Mouse (Mus musculus) G1E (cell line): Measurements from ENCODE around the gene Rdh19. TPM values are rescaled to one million over a fixed set of nuclear protein-coding genes. Genes with fewer than 3 reads are reported as not detected.
"Not testable (repeated sequence)": the region's sequence is repeated elsewhere in the genome, so short reads cannot be mapped to it uniquely, and the experiment has no call there.

Experiments used
- ATAC-seq: 2 replicates; pipeline ENCODE4 v1.8.0; 2016; ENCODE audit warnings: mild to moderate bottlenecking; ENCODE audit not compliant: insufficient number of reproducible peaks, poor library complexity, low FRiP score, severe bottlenecking; ENCODE audit errors: extremely low read depth
- DNase-seq: peaks from one replicate; pipeline ENCODE4 v3.0.0; 2012; ENCODE audit warnings: low spot score
- H3K27me3 ChIP-seq: 2 replicates; pipeline ENCODE4 v1.6.1; 2012; ENCODE audit warnings: mild to moderate bottlenecking, low read length, inconsistent platforms; ENCODE audit not compliant: insufficient read depth
- H3K36me3 ChIP-seq: replicated peaks from 2 replicates; pipeline ENCODE3; 2012; ENCODE audit warnings: mild to moderate bottlenecking, inconsistent platforms
- H3K4me1 ChIP-seq: 2 replicates; pipeline ENCODE4 v1.6.1; 2012; ENCODE audit warnings: low read depth, low read length, inconsistent platforms, mixed read lengths; ENCODE audit not compliant: insufficient read depth
- H3K4me3 ChIP-seq: 2 replicates; pipeline ENCODE4 v1.5.1; 2012; ENCODE audit warnings: low read depth, mild to moderate bottlenecking, inconsistent platforms, low read length, moderate library complexity, mixed read lengths
- H3K9me3 ChIP-seq: replicated peaks from 2 replicates; pipeline ENCODE4 v1.6.1; 2012; ENCODE audit warnings: inconsistent platforms
- CTCF ChIP-seq: IDR thresholded peaks from 2 replicates; pipeline ENCODE4 v1.5.1; 2012; ENCODE audit warnings: low read depth, low read length, inconsistent platforms, mixed read lengths
- GATA1 ChIP-seq: IDR thresholded peaks from 2 replicates; pipeline ENCODE4 v1.6.1; 2012; ENCODE audit warnings: borderline replicate concordance, low read length, inconsistent platforms, mixed read lengths
- GATA2 ChIP-seq: IDR thresholded peaks from 2 replicates; pipeline ENCODE4 v1.6.1; 2012; ENCODE audit warnings: low read depth, low read length, inconsistent platforms, borderline replicate concordance
- POLR2AphosphoS5 ChIP-seq: IDR thresholded peaks from 2 replicates; pipeline ENCODE4 v1.6.1; 2012; ENCODE audit warnings: low read depth, low read length, inconsistent platforms; ENCODE audit not compliant: insufficient replicate concordance
- TAL1 ChIP-seq: conservative IDR thresholded peaks from 2 replicates; pipeline ENCODE4 v1.6.1; 2012; ENCODE audit warnings: low read depth, low read length, inconsistent platforms, mixed read lengths
- polyA plus RNA-seq: library from polyadenylated mRNA; stranded (reverse); fragments of >175 nt; gene quantifications from 2 replicates; pipeline ENCODE4 v1.2.3, GENCODE M21; 2012
- total RNA-seq, 2 experiments: library from RNA; stranded (forward) in 1 of 2; stranded (reverse) in 1 of 2; fragments of 200-1000 nt in 1 of 2; fragments of >200 nt in 1 of 2; fragmentation: Nextera tagmentation in 1 of 2; gene quantifications; 2 replicates each; pipeline ENCODE4 v1.2.3; 2014 to 2017

Gene Rdh19
- total RNA-seq (2014; fragmentation: Nextera tagmentation) (not detected in 2 replicates), total RNA-seq (2017) (0.11 TPM in 1 of 2 replicates, not detected in the other), polyA plus RNA-seq (not detected in 2 replicates)

DNA sequence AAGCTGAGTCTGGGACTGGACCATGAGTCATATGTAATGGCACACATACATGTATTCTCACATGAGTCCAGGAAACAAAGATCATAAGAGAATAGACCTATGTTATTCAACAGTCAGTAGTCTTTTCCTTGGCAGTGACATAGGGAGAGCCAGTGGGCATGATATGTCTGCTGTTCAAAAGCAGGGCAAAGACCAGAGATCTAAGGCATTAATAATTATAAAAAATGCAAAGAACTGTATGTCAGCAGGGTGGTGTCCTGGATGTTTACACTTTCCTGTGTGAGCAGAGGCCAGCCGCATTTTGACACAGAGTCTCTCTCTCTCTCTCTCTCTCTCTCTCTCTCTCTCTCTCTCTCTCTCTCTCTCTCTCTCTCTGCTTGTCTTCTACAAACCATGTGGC is at the start of gene Rdh19:
Gene Rdh19 (plus strand): TSS at position 301 of the 400 bp plus-strand sequence.
- peaks cover 3% of the 10 kb centered on the region; the same call in 1 of the 2 replicates for H3K27me3 ChIP-seq
- ATAC-seq: no peak
- no peak for DNase-seq
- peaks cover 16% of the 10 kb centered on the region for H3K9me3 ChIP-seq
- no peaks in the 10 kb centered on the region for H3K4me1 ChIP-seq
- H3K36me3 ChIP-seq: no peaks in the 10 kb centered on the region
- H3K4me3 ChIP-seq: no peak within 1 kb of the TSS
- TF ChIP-seq CTCF (no peak), TAL1 (no peak), GATA2 (no peak), GATA1 (no peak), POLR2AphosphoS5 (no peak)

DNA sequence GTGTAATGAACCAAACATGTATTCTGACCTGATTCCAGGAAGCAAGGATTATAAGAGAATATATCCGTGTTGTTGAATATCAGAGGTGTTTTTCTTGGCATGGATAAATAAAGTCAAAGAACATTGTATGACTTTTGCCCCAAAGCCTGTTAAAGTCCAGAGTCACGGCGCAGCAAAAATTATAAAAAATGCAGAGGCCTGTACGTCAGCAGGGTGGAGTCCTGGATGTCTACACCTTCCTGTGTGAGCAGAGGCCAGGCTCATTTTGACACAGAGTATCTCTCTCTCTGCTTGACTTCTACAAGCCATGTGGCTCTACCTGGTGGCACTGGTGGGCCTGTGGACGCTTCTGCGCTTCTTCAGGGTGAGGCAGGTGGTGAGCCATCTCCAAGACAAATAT is 48.8 kb upstream of the Rdh19 start, which contains the start of gene Rdh16:
Gene Rdh16 (plus strand): TSS at position 262 of the 400 bp plus-strand sequence.
- no peaks in the 10 kb centered on the region for H3K36me3 ChIP-seq
- no peak within 1 kb of the TSS for H3K4me3 ChIP-seq
- no peak for TF ChIP-seq TAL1
- no peak for TF ChIP-seq GATA1
- TF ChIP-seq POLR2AphosphoS5: no peak
- no peak for TF ChIP-seq CTCF
- no peak for TF ChIP-seq GATA2
- ATAC-seq: no peak
- no peaks in the 10 kb centered on the region for H3K9me3 ChIP-seq
- DNase-seq: no peak
- H3K27me3 ChIP-seq: no peaks in the 10 kb centered on the region
- H3K4me1 ChIP-seq: no peaks in the 10 kb centered on the region

DNA sequence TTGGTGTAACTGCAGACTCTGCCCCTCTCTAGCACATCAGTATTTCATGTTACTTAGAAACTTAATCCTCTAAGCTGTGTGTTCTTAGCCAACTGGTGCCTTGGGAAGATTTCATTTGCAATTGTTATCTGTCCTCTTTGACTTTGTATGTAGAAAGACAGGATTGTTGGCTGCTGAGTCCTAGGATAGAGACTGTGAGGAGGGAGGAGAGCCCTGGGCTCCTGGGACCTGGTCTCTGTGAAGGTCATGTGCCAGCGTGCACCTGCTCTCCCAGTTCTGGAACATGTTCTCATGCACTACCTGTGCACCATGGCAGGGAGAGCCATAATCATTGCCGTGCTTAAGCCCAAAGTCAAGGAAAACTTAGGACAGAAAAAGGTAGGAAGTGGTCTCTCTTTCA is 48.1 kb upstream of the Rdh19 start:
- DNase-seq (no peak), ATAC-seq (no peak)
- Histone ChIP-seq H3K36me3 (no peaks in the 10 kb centered on the region), H3K4me3 (no peak overlapping the region), H3K4me1 (no peaks in the 10 kb centered on the region), H3K27me3 (no peaks in the 10 kb centered on the region), H3K9me3 (no peaks in the 10 kb centered on the region)
- TF ChIP-seq CTCF (no peak), GATA2 (no peak), GATA1 (no peak), TAL1 (no peak), POLR2AphosphoS5 (no peak)

DNA sequence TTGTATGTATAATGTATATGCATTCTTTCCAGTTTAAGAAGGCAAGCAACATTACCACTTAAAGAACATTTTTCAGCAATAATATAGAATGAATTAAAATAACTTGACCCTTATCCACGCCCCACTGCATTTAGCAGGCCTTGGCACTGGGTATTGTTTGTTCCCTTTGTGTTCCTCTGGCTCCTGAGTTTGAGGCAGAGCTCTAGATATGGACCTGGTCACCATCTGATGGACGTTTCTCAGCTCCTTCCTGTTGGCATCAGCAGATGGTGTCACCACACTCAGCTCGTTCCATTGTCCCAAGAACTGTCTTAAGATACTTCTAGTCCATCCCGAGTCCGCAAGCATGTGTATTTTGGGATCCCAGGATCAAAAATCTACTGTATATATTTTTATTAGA is 47.5 kb upstream of the Rdh19 start:
- no peaks in the 10 kb centered on the region for H3K9me3 ChIP-seq
- ATAC-seq (no peak), DNase-seq (no peak)
- TF ChIP-seq GATA2 (no peak), POLR2AphosphoS5 (no peak), GATA1 (no peak), CTCF (no peak), TAL1 (no peak)
- H3K4me1 ChIP-seq: no peaks in the 10 kb centered on the region
- no peaks in the 10 kb centered on the region for H3K27me3 ChIP-seq
- H3K4me3 ChIP-seq: no peak overlapping the region
- H3K36me3 ChIP-seq: no peaks in the 10 kb centered on the region

DNA sequence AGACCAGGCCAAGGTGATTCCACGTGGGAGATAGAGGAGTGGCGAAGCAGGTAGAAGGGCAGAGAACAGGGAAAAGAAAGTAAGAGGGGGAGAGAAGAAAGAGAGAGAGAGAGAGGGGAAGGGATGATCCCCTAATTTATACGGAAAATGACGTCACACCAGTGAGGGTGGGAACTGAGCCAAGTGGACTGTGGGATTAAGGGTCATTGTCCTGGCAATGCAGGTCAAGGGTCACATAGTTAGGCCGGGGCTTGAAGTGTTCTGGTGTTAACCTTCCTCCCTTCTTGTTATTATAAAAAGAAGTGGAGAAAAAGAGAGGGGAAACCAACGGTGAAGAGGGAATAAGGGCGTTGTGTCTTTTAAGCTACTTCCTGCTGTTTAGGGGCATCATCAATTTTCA is 45.3 kb upstream of the Rdh19 start:
- TF ChIP-seq POLR2AphosphoS5 (no peak), GATA2 (no peak), GATA1 (no peak), TAL1 (no peak)
- no peak for ATAC-seq
- H3K9me3 ChIP-seq: no peaks in the 10 kb centered on the region
- H3K4me1 ChIP-seq: no peaks in the 10 kb centered on the region; the same call in 1 of the 2 replicates
- H3K4me3 ChIP-seq: no peak overlapping the region
- 0 out of 2 replicates have a peak, but pooled peaks cover 4% of the 10 kb centered on the region for H3K27me3 ChIP-seq
- no peaks in the 10 kb centered on the region for H3K36me3 ChIP-seq
- DNase-seq: no peak

DNA sequence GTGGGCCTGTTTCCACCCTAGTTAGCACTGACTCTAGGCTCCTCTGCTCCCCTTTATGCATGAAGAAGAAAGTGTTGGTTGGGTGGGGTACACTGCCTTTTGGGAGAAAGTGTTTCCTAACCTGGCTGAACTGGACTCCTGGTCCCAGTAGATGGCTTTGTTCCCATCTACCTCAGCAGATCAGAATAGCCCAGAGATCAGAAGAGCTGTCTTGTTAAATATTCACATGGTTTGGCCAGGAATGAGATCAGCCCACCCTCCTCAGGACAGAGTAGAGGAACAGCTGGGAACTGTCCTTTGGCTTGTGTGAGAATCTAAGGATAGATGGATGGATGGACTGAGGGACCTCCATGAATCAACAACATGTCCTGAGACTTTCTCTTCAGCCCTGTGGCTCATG is 33.8 kb upstream of the Rdh19 start:
- Histone ChIP-seq H3K4me1 (no peaks in the 10 kb centered on the region), H3K36me3 (no peaks in the 10 kb centered on the region), H3K9me3 (no peaks in the 10 kb centered on the region), H3K27me3 (peaks cover 9% of the 10 kb centered on the region), H3K4me3 (no peak overlapping the region)
- DNase-seq (no peak), ATAC-seq (no peak)
- TF ChIP-seq CTCF (no peak), POLR2AphosphoS5 (no peak), GATA1 (no peak), TAL1 (no peak), GATA2 (no peak)

DNA sequence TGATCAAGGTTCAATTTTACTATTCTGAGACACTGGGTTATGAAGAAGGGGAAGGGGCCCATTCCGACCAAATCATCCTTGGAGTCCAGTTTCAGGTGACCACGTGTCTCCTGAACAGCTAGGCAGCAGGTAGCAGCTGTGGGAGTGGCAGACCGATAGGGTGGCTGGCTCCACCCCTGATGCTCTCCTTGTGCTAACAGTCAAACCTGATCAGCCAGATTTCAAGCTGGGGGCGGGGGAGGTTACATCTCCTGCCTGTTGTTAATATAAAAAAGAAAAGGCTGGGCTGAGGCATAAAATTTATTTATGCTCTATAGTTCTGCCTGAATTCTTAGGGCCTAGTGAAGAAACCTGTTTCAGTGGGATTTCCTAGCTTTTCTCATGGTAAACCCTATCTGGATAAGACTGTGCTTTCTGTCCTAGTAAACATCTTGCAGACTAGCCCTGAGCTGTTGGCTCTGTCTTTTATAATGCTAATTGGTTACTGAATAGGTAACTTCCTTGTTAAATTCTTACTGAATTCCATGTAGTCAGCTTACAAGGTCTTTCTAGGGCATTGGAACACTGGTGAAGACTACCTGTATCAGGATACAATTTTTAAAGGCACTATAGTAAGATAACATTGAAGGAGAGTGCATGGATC is 32.3 kb upstream of the Rdh19 start:
- ATAC-seq, H3K9me3 ChIP-seq, H3K36me3 ChIP-seq, DNase-seq, H3K4me3 ChIP-seq, H3K4me1 ChIP-seq: not testable (repeated sequence)
- H3K27me3 ChIP-seq: peaks cover 10% of the 10 kb centered on the region

DNA sequence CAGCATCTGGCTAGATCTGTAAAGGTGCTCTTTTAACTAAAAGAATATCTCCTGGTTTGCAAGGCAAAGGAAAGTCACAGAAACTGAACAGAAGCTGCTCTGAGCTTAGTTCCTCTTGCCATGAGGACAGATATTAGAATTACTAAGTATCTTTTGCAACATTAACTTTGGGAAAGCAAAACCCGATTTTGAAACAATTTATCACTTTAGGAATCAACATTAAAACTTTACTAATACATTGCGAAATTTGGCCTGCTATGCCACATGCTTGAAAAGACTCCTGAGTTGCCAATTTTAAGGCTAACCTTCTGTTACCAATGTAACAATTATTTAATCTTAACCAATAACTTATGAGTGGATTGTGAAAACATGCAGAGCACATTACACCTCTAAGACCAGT is 27.9 kb upstream of the Rdh19 start:
- H3K4me3 ChIP-seq, ATAC-seq, H3K9me3 ChIP-seq, DNase-seq, H3K36me3 ChIP-seq, H3K4me1 ChIP-seq: not testable (repeated sequence)
- peaks cover 12% of the 10 kb centered on the region for H3K27me3 ChIP-seq
